ENCODE assay signal across 30 mouse cellular contexts in the genomic region with DNA sequence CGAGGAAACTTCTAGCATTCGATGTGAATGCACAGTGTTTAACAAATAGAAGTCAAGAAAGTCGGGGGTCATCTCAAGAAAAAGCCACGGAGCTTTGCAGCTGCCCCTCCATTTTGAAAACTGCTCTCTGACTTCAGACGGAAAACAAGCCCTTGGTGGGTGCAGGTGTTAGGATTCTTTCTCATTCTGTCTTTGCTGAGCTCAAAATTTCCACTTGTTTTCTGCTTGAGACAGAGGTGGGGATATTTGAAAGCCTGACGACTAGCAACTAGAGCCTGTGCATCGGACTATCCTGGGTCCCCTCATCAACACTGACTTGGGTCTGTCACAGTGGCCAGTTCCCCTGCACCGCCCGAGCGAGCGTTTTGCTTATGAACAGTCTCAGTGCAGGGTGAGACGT. TPM values are rescaled to one million over a fixed set of nuclear protein-coding genes. Genes with fewer than 3 reads are reported as not detected.
DNase-seq lines count a peak whose midpoint lies in the region; ATAC-seq lines count a peak whose summit lies in the region.
"Had no signal": no experiment of that assay in that cellular context is flagged by ENCODE, and none has a peak within 500 bp of the region (broad histone marks: within the 10 kb centered on the region; RNA-seq: fewer than 3 reads in every experiment).

No protein-coding gene starts in this region.

- ATAC-seq in forebrain, embryonic 11.5 days (replicated peaks; ENCODE audit: low FRiP score) = no peak
- ATAC-seq in forebrain, embryonic 15.5 days (replicated peaks) = no peak
- ATAC-seq: forebrain, embryonic 16.5 days; hindbrain, embryonic 16.5 days; inflammation-experienced regulatory T-cells, adult 6 months; Patski had no signal

- no peak overlapping the region for H3K9ac ChIP-seq in forebrain, embryonic 11.5 days (ENCODE audit: low read length)
- H3K9ac ChIP-seq in forebrain, embryonic 15.5 days (replicated peaks) = no peak overlapping the region
- H3K9ac ChIP-seq: embryonic facial prominence, embryonic 12.5 days; embryonic facial prominence, embryonic 15.5 days; forebrain, embryonic 12.5 days; heart, embryonic 13.5 days; hindbrain, embryonic 13.5 days had no signal

- no peak overlapping the region for H3K27ac ChIP-seq in forebrain, embryonic 11.5 days (ENCODE audit: low read depth, low read length)
- H3K27ac ChIP-seq in forebrain, embryonic 15.5 days (replicated peaks) = no peak overlapping the region
- H3K27ac ChIP-seq: embryonic facial prominence, embryonic 12.5 days; embryonic facial prominence, embryonic 15.5 days; forebrain, embryonic 12.5 days; heart, adult 2 months; heart, embryonic 10.5 days; heart, embryonic 13.5 days; hindbrain, embryonic 10.5 days; hindbrain, embryonic 13.5 days had no signal

- DNase-seq in forebrain, embryonic 11.5 days (ENCODE audit: low spot score) = peak; percentile 37
- DNase-seq in thymus, postnatal 14 days = peak; percentile 47
- no peak for DNase-seq in thymus, postnatal 10 days (ENCODE audit: low spot score in 2 of 2)
- peak; percentile 53 for DNase-seq in thymus, postnatal 25 days
- no peak for DNase-seq in embryo, embryonic 10 days (ENCODE audit: low spot score)
- DNase-seq in kidney, adult 8-10 months = no peak
- DNase-seq: adrenal gland, postnatal 10 days; adrenal gland, postnatal 36 days; B cell, adult 2 months; cerebellum, adult 18-20 months; cerebellum, adult 9-10 months; cerebellum, postnatal 14 days; gastrocnemius, postnatal 10 days; gastrocnemius, postnatal 36 days; heart, adult 2 months; heart, postnatal 36 days had no signal

- no peaks in the 10 kb centered on the region for H3K4me1 ChIP-seq in forebrain, embryonic 11.5 days (replicated peaks; ENCODE audit: control insufficient read depth, insufficient read depth, low read length)
- H3K4me1 ChIP-seq in forebrain, embryonic 15.5 days = no peaks in the 10 kb centered on the region
- H3K4me1 ChIP-seq: embryonic facial prominence, embryonic 12.5 days; embryonic facial prominence, embryonic 15.5 days; forebrain, embryonic 12.5 days; heart, embryonic 10.5 days; heart, embryonic 13.5 days; hindbrain, embryonic 10.5 days; hindbrain, embryonic 13.5 days had no signal

- no peak overlapping the region for H3K4me3 ChIP-seq in forebrain, embryonic 11.5 days (ENCODE audit: low read depth, low read length)
- no peak overlapping the region for H3K4me3 ChIP-seq in forebrain, embryonic 15.5 days
- H3K4me3 ChIP-seq: embryonic facial prominence, embryonic 12.5 days; embryonic facial prominence, embryonic 15.5 days; forebrain, embryonic 12.5 days; heart, adult 2 months; heart, embryonic 10.5 days; heart, embryonic 13.5 days; hindbrain, embryonic 10.5 days; hindbrain, embryonic 13.5 days had no signal

- no peaks in the 10 kb centered on the region for H3K27me3 ChIP-seq in forebrain, embryonic 11.5 days (ENCODE audit: control insufficient read depth, insufficient read depth, low read length)
- H3K27me3 ChIP-seq in forebrain, embryonic 15.5 days = no peaks in the 10 kb centered on the region
- H3K27me3 ChIP-seq: embryonic facial prominence, embryonic 15.5 days had no signal

- H3K9me3 ChIP-seq in forebrain, embryonic 11.5 days (ENCODE audit: control insufficient read depth, low read length) = no peaks in the 10 kb centered on the region
- H3K9me3 ChIP-seq in forebrain, embryonic 15.5 days = no peaks in the 10 kb centered on the region
- H3K9me3 ChIP-seq: embryonic facial prominence, embryonic 12.5 days; embryonic facial prominence, embryonic 15.5 days; forebrain, embryonic 12.5 days; G1E; heart, embryonic 10.5 days; heart, embryonic 13.5 days; hindbrain, embryonic 10.5 days; hindbrain, embryonic 13.5 days had no signal

- H3K4me2 ChIP-seq in forebrain, embryonic 11.5 days (ENCODE audit: low read depth, low read length, severe bottlenecking) = no peak overlapping the region
- H3K4me2 ChIP-seq in forebrain, embryonic 15.5 days (replicated peaks) = no peak overlapping the region
- H3K4me2 ChIP-seq: embryonic facial prominence, embryonic 12.5 days; embryonic facial prominence, embryonic 15.5 days; forebrain, embryonic 12.5 days; heart, embryonic 13.5 days; hindbrain, embryonic 13.5 days had no signal

- H3K36me3 ChIP-seq in forebrain, embryonic 11.5 days (ENCODE audit: control insufficient read depth, insufficient read depth, low read length) = no peaks in the 10 kb centered on the region
- no peaks in the 10 kb centered on the region for H3K36me3 ChIP-seq in forebrain, embryonic 15.5 days
- H3K36me3 ChIP-seq: embryonic facial prominence, embryonic 12.5 days; embryonic facial prominence, embryonic 15.5 days; forebrain, embryonic 12.5 days; G1E; heart, embryonic 10.5 days; heart, embryonic 13.5 days; hindbrain, embryonic 10.5 days; hindbrain, embryonic 13.5 days had no signal

- WGBS in forebrain, embryonic 11.5 days = 80% methylated on average over 12 of the region's 12 CpGs
- WGBS in forebrain, embryonic 15.5 days = 78% methylated on average over 12 of the region's 12 CpGs

RNA-seq across cellular contexts. Expression of gene Cd3e, which starts 2.0 kb away (rescaled TPM):
- polyA plus RNA-seq in forebrain, embryonic 11.5 days (2014; fragmentation: Nextera tagmentation; extraction: Ambion mirVana) = not detected in 2 replicates
- not detected in 2 replicates for polyA plus RNA-seq in forebrain, embryonic 15.5 days (2015; fragmentation: Nextera tagmentation; extraction: Ambion mirVana)
- polyA plus RNA-seq: embryonic facial prominence, embryonic 12.5 days; forebrain, embryonic 12.5 days; forebrain, embryonic 16.5 days; G1E; heart, embryonic 10.5 days; hindbrain, embryonic 10.5 days; hindbrain, embryonic 13.5 days; Patski had no signal

RNA-seq across cellular contexts. Expression of gene Cd3d, which starts 25.8 kb away (rescaled TPM):
- polyA plus RNA-seq in forebrain, embryonic 11.5 days (2014; fragmentation: Nextera tagmentation; extraction: Ambion mirVana) = not detected in 2 replicates
- polyA plus RNA-seq in forebrain, embryonic 15.5 days (2015; fragmentation: Nextera tagmentation; extraction: Ambion mirVana) = not detected in 2 replicates
- polyA plus RNA-seq: embryonic facial prominence, embryonic 12.5 days; embryonic facial prominence, embryonic 15.5 days; forebrain, embryonic 12.5 days; forebrain, embryonic 16.5 days; G1E; heart, embryonic 10.5 days; heart, postnatal 0 days; hindbrain, embryonic 10.5 days; hindbrain, embryonic 13.5 days; hindbrain, embryonic 16.5 days; Patski had no signal

RNA-seq across cellular contexts. Expression of gene Cd3g, which starts 27.2 kb away (rescaled TPM):
- not detected in 2 replicates for polyA plus RNA-seq in forebrain, embryonic 11.5 days (2014; fragmentation: Nextera tagmentation; extraction: Ambion mirVana)
- polyA plus RNA-seq in forebrain, embryonic 15.5 days (2015; fragmentation: Nextera tagmentation; extraction: Ambion mirVana) = not detected in 2 replicates
- polyA plus RNA-seq: embryonic facial prominence, embryonic 12.5 days; forebrain, embryonic 16.5 days; heart, embryonic 10.5 days; heart, postnatal 0 days; hindbrain, embryonic 10.5 days; hindbrain, embryonic 13.5 days; hindbrain, embryonic 16.5 days; Patski had no signal

RNA-seq across cellular contexts. Expression of gene Mpzl2, which starts 32.2 kb away (rescaled TPM):
- polyA plus RNA-seq in forebrain, embryonic 11.5 days (2014; fragmentation: Nextera tagmentation; extraction: Ambion mirVana) = 1.8 and 2.5 TPM in 2 replicates
- 0.34 and 0.63 TPM in 2 replicates for polyA plus RNA-seq in forebrain, embryonic 15.5 days (2015; fragmentation: Nextera tagmentation; extraction: Ambion mirVana)
- polyA plus RNA-seq: G1E; inflammation-experienced regulatory T-cells, adult 6 months; Patski had no signal

RNA-seq across cellular contexts. Expression of gene Ube4a, which starts 42.0 kb away (rescaled TPM):
- polyA plus RNA-seq in forebrain, embryonic 11.5 days (2014; fragmentation: Nextera tagmentation; extraction: Ambion mirVana) = 32.0 and 32.6 TPM in 2 replicates
- polyA plus RNA-seq in forebrain, embryonic 15.5 days (2015; fragmentation: Nextera tagmentation; extraction: Ambion mirVana) = 37.0 and 39.0 TPM in 2 replicates

Comparison
In these comparisons a context has a peak if more than half of its experiments do, and no peak if none do; other contexts are left out.
1. DNase-seq: peak in forebrain, embryonic 11.5 days (single experiment), thymus, postnatal 14 days (single experiment) and thymus, postnatal 25 days (single experiment); none in thymus, postnatal 10 days (0 of 2), embryo, embryonic 10 days (single experiment) and kidney, adult 8-10 months (0 of 2).